Mouse (Mus musculus) kidney, postnatal 4 days (tissue): Measurements from ENCODE around the gene Slc15a3.

Experiments used
- DNase-seq, 2 experiments: peaks; one replicate each; pipeline ENCODE4 v3.0.0; 2021; ENCODE audit warnings: mixed read lengths in 2 of 2

Gene Slc15a3

DNA sequence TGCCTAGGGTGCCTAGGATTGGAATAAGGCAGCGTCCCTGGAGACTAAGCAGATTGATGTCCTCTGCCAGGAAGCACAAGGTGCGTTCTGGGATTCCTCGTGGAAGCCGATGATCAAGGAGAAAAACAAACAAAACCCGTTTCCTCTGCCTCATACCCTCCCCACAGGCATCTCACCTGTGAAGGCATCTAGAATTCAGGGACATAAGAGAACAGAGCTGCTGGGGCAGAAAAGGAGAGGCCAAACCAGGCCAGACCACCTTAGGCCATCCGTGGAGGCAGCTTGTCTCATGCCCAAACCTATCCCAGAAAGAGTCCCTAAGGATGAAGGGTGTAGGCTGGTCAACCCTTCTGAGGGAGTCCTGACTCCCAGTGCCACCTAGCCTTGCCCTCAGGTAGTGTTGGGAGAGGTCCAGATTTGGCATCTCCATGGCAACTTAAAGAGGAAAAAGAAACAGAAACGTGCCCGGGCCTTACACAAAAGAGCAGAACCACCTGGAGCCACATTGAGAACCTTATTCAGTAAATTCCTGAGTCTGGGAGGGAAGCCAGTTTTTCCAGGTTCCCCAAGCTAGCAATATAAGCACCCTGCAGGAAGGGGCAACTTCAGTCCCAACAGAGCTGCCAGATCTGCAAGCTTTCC is 30.5 kb downstream of the Slc15a3 start, which contains the start of gene Tmem132a:
TSS of gene Tmem132a (minus strand) at position 55 of the 642 bp plus-strand sequence.
- peak; percentile 23 to 54 for DNase-seq

DNA sequence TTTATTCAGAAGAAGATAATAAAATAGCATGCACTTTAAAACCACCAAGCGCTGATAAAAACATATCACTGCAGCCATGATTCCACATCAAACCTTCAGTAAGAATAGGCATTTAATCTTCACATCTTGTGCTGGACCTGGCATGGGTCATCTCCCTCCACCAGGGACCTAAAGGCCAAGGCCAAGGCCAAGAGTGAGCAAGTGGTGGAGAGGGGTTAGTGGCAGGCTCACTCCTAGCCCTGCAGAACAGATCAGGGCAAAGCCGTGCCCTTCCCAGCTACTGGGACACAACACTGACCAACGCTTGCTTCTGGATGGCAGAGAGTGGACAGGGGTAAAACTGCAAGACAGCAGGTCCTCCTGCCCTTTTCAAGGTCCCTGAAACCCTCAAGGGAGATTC is 31.1 kb downstream of the Slc15a3 start:
- no peak for DNase-seq

DNA sequence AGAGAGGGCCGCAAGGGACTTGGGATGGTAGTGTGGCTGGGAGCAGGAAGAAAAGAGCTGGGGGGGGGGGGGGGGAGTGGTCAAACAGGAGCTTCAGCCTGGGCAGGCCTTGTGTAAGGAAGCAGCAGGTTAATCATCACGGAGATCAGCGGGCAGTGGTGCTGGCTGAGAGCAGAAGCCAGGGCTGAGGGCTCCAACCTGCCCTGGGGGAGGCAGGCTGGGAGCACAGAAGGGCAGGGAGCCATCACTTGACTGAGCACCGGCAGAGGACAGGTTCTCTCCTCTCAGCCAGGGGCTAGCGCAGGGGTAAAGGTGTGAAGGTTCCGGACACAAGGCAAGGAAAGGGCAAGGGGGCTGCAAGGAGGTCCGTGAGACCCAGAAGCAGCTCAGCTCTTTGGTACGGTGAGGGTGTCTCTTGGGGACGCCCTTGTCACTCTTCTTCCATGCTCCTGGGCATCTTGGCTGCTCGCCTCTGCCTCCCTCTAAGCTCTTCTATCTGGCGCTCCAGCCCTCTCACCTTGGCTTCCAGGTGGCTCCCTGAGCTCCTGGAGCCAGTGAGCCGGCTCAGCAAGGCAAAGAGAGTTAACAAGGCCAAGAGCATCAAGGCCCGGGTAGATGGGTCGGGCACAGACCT is 31.9 kb downstream of the Slc15a3 start:
- peak; percentile 40 to 64 for DNase-seq

DNA sequence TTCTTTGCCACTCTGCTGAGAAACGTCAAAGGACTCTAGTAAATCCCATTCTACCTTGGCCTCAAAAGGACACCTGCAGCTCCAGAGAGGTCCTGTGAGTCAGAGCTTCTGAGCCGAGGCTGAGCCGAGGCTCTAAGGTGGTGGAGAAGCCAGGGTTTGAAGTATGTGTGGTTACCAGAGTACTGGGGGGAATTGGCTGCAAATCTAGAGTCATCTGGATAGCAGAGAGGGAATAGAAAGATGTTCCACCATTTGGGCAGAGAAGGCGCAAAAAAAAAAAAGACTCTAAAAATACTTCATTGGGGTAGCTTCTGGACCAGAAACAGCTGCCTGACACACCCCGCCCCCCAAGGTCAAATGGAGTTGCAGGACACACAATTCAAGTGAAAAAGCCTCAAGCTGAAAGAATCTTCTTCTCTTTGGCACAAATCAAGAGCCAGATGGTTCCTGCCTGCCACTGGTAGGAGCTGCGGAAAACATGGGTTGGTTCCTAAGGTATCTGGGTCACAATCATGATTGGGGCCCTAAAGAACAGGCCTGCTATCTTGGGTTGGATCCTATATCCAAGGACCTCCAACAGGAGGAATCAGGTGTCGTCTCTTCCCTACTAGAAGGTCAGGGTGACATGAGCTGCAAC is 38.8 kb downstream of the Slc15a3 start:
- DNase-seq = peak in 1 of 2 experiments; percentile 41

DNA sequence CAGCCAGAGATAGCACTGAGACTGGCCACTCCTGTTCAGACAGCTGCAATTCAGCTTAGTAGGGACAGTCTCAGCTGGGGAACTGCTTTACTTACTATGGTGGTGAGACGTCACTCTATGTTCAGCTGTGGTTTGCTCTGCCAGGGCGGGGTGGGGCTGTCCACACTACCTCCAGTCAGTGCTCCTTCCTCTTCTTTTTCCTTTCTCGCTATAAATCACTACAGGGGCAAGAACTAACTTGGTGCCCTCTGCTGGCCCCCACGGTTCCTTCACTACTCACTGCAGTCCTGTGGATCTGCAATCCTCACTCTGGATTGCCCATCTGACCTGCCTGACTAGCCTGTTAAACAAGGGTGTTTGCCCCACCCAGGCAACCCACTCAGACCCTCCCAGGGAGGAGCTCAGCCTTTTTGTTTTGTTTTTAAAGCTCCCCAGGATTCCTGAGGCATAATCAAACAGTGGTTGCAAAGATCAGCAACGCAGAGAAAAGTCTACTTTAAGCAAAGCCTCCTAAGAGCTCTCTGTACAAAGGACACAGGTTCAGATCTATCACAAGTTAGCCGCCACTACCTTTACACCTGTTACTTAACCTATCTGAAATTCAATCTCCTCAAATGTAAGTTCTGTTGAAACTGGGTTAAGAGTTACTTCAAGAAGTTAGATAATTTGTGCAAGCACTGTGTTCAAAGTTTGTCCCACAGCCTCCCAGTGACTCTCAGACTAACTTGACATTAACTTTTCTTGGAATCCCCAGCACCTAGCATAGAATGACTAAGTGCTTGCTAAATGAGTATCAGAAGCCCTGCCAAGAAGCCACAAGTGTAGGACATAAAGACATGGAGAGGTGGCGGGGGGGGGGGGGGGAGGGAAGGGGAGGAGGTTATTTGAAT is 40.8 kb downstream of the Slc15a3 start:
- DNase-seq = peak; percentile 54 to 65

DNA sequence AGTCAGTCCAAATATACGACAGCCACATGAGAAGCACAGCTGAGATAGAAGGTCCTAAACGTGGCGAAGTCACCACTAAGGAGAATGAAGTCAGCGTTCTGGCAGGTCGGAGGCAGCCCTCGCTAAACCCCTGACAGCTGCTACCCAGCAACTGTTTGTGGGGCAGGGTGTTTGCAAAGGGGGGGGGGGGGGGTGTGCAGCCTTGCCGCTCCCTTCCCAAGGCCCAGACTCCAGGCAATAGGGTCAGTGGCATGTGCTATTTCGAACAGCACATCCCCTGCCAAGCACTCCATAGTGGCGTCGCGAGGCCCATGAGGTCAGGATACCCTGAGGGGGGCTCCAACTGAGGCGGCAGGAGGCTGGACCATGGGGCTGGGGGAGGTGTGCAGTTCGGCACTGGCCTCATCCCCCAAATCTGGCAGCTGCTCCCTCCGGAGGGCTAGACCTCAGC is 41.5 kb downstream of the Slc15a3 start:
- DNase-seq = no peak

DNA sequence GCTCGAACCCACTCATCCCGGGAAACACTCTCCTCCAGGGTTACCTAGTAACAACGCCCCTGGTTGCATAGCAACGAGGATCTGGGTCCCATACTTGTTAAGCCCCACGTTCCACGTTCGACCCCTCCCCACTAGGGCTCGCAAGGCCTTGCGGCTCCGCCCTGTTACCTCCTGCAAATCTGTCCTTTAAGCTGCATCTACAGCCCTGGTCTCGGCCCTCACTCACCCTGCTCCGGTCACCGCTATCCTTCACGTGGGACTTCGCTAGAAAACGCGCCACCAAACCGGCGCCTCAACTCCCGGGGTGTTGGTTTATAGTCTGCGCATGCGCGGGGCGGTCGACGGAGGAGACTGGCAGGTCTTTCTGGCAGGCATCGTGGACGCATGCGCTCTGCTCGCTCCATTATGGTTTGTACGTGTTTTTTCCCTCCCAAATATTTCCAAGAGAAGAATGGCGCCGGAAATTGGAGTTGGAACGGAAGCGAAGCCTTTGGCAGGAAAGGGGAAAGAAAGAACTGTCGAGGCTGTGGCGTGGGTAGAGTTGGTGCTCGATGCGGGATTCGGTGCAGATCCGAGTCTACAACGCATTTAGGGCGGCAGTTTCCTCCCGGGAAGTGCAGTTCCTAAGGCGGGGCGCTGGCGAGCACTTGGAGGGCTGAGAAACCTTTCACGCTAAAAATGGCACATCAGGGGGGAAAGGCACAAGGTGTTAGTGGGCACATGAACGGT is 42.1 kb downstream of the Slc15a3 start, which contains the start of gene Tmem109:
TSS of gene Tmem109 (minus strand) at position 576 of the 729 bp plus-strand sequence.
- DNase-seq = peak; percentile 95 to 97

DNA sequence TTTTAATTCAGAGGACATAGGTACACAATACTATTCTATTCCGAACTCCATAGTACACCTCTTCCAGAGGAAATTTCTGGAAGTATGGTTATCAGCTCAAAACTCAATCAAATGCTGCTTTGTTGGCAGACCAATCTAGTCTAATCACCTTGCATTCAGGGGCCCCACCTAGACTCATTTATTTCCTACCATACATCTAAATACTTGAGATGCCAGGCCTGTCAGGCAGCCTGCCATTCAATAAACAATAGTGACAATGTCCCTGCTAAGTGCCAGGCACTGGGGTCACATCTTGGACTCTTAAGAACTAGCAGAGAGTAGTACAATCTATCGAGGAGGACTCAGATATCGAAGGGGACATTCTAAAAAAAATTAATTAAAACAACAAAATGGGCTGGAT is 52.7 kb downstream of the Slc15a3 start:
- DNase-seq = no peak

DNA sequence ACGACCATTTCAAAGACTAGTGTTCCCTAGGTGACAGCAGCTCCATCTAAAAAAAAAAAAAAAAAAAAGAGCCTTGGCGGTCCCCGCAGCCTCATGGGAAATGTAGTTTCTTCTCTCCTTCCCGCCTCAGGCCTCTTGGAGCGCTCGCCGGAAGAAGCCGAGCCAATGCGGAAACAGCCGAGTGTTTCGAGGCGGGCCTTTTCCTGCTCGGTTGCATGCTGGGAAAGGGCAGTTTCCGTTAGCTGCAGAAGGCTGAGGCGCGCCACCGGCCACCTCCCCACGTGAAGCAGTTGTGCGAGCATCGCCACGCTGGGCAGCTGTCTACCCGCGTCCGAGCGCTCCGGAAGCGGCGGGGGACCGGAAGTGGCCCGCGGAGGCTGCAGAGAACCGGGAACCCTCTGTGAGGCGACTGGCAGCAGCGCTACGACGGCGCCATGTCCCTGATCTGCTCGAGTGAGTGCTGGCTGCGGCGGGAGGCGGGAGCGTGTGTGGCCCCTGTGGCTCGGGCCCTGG is 55.5 kb downstream of the Slc15a3 start, which contains the start of gene Prpf19:
TSS of gene Prpf19 (plus strand) at position 216 of the 513 bp plus-strand sequence.
- peak; percentile 99 for DNase-seq

DNA sequence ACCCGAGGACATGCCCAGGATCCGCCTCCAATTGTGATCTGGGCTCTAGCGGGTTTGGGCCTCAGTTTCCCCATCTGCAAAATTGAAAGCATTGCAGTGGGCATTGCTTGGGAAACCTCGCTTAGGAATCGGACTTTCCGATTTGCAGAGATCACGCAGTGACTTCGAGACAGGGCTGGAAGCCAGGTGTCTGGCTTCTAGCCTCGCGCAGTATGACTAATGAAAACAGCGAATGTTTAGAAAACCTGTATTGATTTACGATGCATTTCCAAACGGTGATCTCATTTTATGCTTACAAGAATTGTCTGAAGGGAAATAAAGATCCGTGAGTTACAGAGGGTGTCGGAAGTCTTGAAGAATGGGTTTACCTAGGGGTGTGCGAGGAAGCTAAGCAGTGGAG is 56.2 kb downstream of the Slc15a3 start:
- no peak for DNase-seq

DNA sequence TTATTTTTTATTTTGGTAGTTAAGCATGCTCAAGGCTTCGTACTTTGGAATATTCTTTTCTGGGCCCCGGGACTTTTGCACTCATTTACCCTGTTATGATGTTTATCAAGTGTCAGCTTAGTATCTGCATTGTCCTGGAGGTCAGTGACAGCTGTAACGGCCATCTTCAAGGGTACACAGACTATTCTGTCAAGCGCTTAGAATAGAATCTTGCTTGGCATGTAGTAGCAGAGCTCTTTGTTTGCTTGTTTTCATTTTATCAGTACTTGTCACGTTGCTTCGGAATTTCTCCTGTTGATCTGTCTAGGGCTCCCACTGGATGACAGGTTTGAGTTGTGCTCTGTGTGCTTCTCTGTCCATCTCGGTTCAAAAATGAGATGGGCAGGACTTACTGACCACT is 57.3 kb downstream of the Slc15a3 start:
- no peak for DNase-seq

DNA sequence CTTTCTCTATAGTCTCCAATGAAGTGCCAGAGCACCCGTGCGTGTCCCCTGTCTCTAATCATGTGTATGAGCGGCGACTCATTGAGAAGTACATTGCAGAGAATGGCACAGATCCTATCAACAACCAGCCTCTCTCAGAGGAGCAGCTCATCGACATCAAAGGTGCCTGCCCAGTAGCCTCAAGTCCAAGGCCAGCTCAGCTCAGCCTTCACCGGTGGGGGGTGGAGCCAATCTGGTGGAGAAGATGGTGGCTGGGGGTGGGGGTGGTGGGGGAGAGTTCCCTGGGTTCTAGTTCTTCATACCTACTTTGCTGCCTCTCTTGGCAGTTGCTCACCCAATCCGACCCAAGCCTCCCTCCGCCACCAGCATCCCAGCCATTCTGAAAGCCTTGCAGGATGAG is 58.0 kb downstream of the Slc15a3 start:
- DNase-seq = no peak

DNA sequence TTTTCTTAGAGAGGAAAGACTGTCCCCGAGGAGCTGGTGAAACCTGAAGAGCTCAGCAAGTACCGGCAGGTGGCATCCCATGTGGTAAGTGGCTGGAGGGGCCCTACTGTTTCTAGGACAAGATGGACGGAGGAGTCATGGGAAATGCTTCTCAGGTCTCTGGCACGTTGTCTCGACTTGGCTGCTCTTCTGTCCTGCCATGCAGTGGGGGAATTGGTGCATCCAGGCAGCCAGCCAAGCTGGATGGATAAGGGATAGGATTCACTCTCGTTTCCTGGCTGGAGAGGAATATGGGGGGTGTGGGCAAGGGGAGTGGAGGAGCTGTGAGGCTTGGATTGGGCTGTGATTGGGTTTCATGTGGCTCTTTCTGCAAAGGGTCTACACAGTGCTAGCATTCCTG is 60.8 kb downstream of the Slc15a3 start:
- no peak for DNase-seq

DNA sequence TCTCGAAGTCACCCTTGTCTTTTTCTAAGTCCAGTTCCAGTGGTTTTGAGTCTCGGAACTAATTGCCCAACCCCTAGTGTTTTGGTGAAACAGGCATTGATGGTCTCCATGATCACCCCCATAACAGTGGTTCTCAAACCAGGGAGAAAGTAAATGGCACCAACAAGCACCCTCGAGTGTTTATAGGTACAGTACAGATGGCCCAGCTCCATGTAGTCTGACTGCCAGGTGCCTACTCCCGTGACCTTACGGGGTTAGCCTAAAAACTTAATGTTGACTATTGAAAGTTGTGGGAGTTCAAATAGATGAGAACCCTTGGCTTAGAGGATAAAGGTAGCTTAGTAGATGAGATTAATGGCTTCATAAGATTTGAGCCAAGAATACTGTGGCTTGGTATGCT is 61.5 kb downstream of the Slc15a3 start:
- DNase-seq = no peak

DNA sequence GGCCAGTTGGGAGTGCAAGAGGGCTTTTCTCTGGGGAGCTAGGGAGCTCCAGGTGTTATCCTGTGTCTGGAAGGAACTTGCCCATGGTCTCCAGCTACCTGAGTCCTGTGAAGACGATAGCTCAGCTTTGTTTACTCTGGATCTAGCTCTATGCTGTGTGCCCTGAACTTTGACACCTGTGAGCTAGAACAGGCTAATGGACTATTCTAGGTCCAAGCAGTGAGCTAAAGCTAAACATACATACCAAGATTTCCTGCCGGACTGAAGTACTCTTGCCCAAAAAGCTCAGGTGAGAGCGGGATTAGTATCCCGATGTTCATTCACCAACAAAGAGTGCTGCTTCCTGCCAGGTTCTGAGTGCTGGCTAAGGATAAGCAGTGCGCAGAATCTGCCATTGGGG is 65.0 kb downstream of the Slc15a3 start:
- no peak for DNase-seq

DNA sequence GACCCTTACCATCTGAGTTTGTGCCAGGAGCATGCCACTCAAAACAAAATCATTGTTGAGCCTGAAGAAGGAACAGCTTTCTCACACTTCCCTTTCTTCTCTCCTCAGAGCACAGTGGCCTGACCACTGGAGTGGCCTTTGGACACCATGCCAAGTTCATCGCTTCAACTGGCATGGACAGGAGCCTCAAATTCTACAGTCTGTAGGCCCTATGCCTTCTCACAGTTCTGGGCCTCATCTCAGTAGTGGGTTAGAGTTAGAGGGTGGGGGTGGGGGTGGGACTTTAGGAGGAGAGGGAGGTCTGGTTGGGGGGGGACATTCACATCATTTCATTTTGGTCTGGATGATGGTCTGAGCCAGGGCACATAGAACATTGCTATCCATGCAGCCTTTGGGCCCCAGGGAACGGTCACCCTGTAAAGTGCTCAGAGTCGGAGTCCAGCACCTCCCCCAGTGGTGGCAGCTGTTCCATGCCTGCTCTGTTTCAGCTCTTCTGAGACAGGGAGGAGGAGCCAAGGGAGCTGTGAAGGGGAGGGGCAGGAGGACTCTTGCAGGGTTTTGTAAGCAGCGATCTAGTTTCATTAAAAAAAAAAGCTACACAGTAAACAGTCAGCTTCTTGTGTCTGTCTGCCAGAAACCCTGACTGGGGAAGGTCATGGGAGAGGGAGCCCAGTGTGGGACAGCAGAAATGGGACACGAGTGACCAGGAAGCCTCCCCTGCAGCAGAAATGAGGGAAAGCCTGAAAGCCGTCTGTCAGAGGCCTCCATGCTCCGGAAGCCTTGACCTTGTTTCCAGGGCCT is 65.6 kb downstream of the Slc15a3 start:
- peak; percentile 81 to 89 for DNase-seq

DNA sequence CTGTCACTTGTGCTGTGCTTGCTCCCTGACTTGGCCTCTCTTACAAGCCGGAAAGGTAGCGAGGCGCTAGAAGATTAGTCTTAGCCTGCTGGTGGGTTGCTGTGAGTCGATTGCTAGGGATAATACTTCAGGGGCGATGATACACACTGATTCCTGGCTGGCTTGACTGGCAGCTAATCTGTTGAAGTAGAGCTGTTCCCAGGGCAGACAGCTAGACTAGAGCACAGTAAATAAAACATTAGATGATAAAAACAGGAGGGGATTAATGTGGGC is 66.1 kb downstream of the Slc15a3 start:
- DNase-seq = no peak

DNA sequence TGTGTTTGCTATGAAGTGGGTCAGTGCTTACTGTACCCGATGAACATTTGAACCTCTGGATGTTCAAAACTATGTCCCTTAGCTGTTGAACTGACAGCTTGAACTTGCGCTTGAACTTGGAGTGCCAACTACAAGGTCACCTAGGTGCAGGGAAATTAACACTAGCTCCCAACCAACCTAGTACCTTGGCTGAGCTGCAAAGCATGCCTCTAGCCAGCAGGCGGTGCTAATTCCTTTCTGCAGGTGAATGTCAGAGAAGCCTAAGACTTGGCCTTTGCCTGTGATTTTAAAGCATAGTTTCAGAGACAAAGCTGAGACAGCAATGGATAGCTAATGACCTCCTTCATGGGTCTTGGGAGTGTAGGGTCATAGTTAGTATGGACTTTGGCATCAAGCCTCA is 68.4 kb downstream of the Slc15a3 start:
- DNase-seq = peak; percentile 75 to 80
